In genomic region chr4:135167816-135168527, GRCm38 (mm10) we compare ENCODE assay signal across 19 mouse cellular contexts. TPM values are rescaled to one million over a fixed set of nuclear protein-coding genes. Genes with fewer than 3 reads are reported as not detected.
DNase-seq lines count a peak whose midpoint lies in the region; ATAC-seq and TF ChIP-seq lines count a peak whose summit lies in the region.
"Had no signal": no experiment of that assay in that cellular context is flagged by ENCODE, and none has a peak within 500 bp of the region (broad histone marks: within the 10 kb centered on the region; RNA-seq: fewer than 3 reads in every experiment).

No protein-coding gene starts in this region.

- no peak for DNase-seq in forebrain, embryonic 10.5 days (ENCODE audit: extremely low spot score, low spot score)
- DNase-seq in 416B (ENCODE audit: low read depth): peak; percentile 36
- DNase-seq in embryonic facial prominence, embryonic 10.5 days (ENCODE audit: low spot score): no peak
- no peak for DNase-seq in limb, embryonic 14.5 days (ENCODE audit: low spot score)
- DNase-seq in frontal cortex, postnatal 36 days (ENCODE audit: low spot score in 2 of 2): no peak
- DNase-seq in layer of hippocampus, postnatal 36 days: no peak
- no peak for DNase-seq in lung, postnatal 25 days (ENCODE audit: low spot score)
- DNase-seq: adrenal gland, postnatal 10 days; cerebellum, adult 2 months; kidney, adult 11 months; kidney, postnatal 36 days; lung, postnatal 4 days; right cerebral cortex, postnatal 14 days; thymus, postnatal 36 days had no signal

- H3K9me3 ChIP-seq in forebrain, embryonic 10.5 days: no peaks in the 10 kb centered on the region
- H3K9me3 ChIP-seq in forebrain, embryonic 16.5 days (ENCODE audit: control insufficient read depth, low read length): no peaks in the 10 kb centered on the region
- no peaks in the 10 kb centered on the region for H3K9me3 ChIP-seq in embryonic facial prominence, embryonic 10.5 days
- H3K9me3 ChIP-seq in limb, embryonic 14.5 days (ENCODE audit: control insufficient read depth, low read length): no peaks in the 10 kb centered on the region
- H3K9me3 ChIP-seq: heart, embryonic 13.5 days; hindbrain, embryonic 10.5 days; midbrain, embryonic 13.5 days had no signal

- no peak overlapping the region for H3K9ac ChIP-seq in forebrain, embryonic 16.5 days (replicated peaks; ENCODE audit: low read depth, low read length)
- no peak overlapping the region for H3K9ac ChIP-seq in limb, embryonic 14.5 days (ENCODE audit: low read depth, low read length, severe bottlenecking)
- H3K9ac ChIP-seq: midbrain, embryonic 13.5 days had no signal

- H3K27ac ChIP-seq in forebrain, embryonic 10.5 days: 0 out of 2 replicates have a peak overlapping the region, but pooled peaks have one; percentile 11
- H3K27ac ChIP-seq in forebrain, embryonic 16.5 days (ENCODE audit: low read length): no peak overlapping the region
- H3K27ac ChIP-seq in embryonic facial prominence, embryonic 10.5 days (replicated peaks): peak overlapping the region; percentile 61
- H3K27ac ChIP-seq in limb, embryonic 14.5 days (replicated peaks; ENCODE audit: low read depth, low read length): no peak overlapping the region
- H3K27ac ChIP-seq: heart, embryonic 13.5 days; hindbrain, embryonic 10.5 days; midbrain, embryonic 13.5 days had no signal

- peaks cover 52% of the 10 kb centered on the region for H3K4me1 ChIP-seq in forebrain, embryonic 10.5 days
- peaks cover 11% of the 10 kb centered on the region for H3K4me1 ChIP-seq in forebrain, embryonic 16.5 days (replicated peaks; ENCODE audit: control insufficient read depth, insufficient read depth, low read length)
- H3K4me1 ChIP-seq in embryonic facial prominence, embryonic 10.5 days: peaks cover 70% of the 10 kb centered on the region
- H3K4me1 ChIP-seq in limb, embryonic 14.5 days (ENCODE audit: control insufficient read depth, insufficient read depth, low read length): peaks cover 42% of the 10 kb centered on the region

- no peaks in the 10 kb centered on the region for H3K36me3 ChIP-seq in forebrain, embryonic 10.5 days (replicated peaks)
- no peaks in the 10 kb centered on the region for H3K36me3 ChIP-seq in forebrain, embryonic 16.5 days (ENCODE audit: control insufficient read depth, insufficient read depth)
- H3K36me3 ChIP-seq in embryonic facial prominence, embryonic 10.5 days (replicated peaks): no peaks in the 10 kb centered on the region
- H3K36me3 ChIP-seq in limb, embryonic 14.5 days (ENCODE audit: control insufficient read depth, insufficient read depth, low read length): peaks cover 4% of the 10 kb centered on the region; the same call in 1 of the 2 replicates
- H3K36me3 ChIP-seq: heart, embryonic 13.5 days; hindbrain, embryonic 10.5 days; midbrain, embryonic 13.5 days had no signal

- H3K4me3 ChIP-seq in forebrain, embryonic 10.5 days: no peak overlapping the region
- no peak overlapping the region for H3K4me3 ChIP-seq in forebrain, embryonic 16.5 days (replicated peaks; ENCODE audit: low read length)
- H3K4me3 ChIP-seq in embryonic facial prominence, embryonic 10.5 days: no peak overlapping the region
- no peak overlapping the region for H3K4me3 ChIP-seq in limb, embryonic 14.5 days (replicated peaks; ENCODE audit: low read length)
- H3K4me3 ChIP-seq: erythroblast, embryonic 14.5 days; heart, embryonic 13.5 days; hindbrain, embryonic 10.5 days; midbrain, embryonic 13.5 days had no signal

- TF ChIP-seq POLR2A in limb, embryonic 14.5 days (IDR thresholded peaks at IDR 0.05; ENCODE audit: borderline replicate concordance, extremely low read depth, insufficient read depth, insufficient read length): no peak

- ATAC-seq in forebrain, embryonic 16.5 days: no peak
- ATAC-seq in limb, embryonic 14.5 days (ENCODE audit: low FRiP score, low read depth): no peak
- ATAC-seq: midbrain, embryonic 13.5 days had no signal

- H3K4me2 ChIP-seq in forebrain, embryonic 16.5 days (ENCODE audit: low read length): no peak overlapping the region
- peak overlapping the region; percentile 31; the same call in 1 of the 2 replicates for H3K4me2 ChIP-seq in limb, embryonic 14.5 days (replicated peaks; ENCODE audit: low read depth, low read length, severe bottlenecking)

- peaks cover 100% of the 10 kb centered on the region for H3K27me3 ChIP-seq in forebrain, embryonic 10.5 days (ENCODE audit: poor library complexity, severe bottlenecking)
- H3K27me3 ChIP-seq in forebrain, embryonic 16.5 days (replicated peaks; ENCODE audit: control insufficient read depth, insufficient read depth, low read length): peaks cover 26% of the 10 kb centered on the region
- peaks cover 99% of the 10 kb centered on the region for H3K27me3 ChIP-seq in embryonic facial prominence, embryonic 10.5 days (replicated peaks; ENCODE audit: low read depth, poor library complexity, severe bottlenecking)
- H3K27me3 ChIP-seq in limb, embryonic 14.5 days (ENCODE audit: control insufficient read depth, insufficient read depth, low read length): peaks cover 28% of the 10 kb centered on the region

- WGBS in forebrain, embryonic 10.5 days: 47% methylated on average over 7 of the region's 7 CpGs
- WGBS in forebrain, embryonic 16.5 days: 54% methylated on average over 7 of the region's 7 CpGs
- 46% methylated on average over 7 of the region's 7 CpGs for WGBS in embryonic facial prominence, embryonic 10.5 days
- 54% methylated on average over 7 of the region's 7 CpGs for whole genome bisulfite sequencing in limb, embryonic 14.5 days

RNA-seq across cellular contexts. Expression of gene Runx3, which starts 47.5 kb away (rescaled TPM):
- 0.04 TPM in 1 of 2 replicates, not detected in the other for polyA plus RNA-seq in forebrain, embryonic 10.5 days (2016; fragmentation: Nextera tagmentation; extraction: Ambion mirVana)
- not detected in 2 replicates for polyA plus RNA-seq in forebrain, embryonic 16.5 days (2015; fragmentation: Nextera tagmentation; extraction: Ambion mirVana)
- polyA plus RNA-seq in embryonic facial prominence, embryonic 10.5 days (2016; fragmentation: Nextera tagmentation; extraction: Ambion mirVana): 0.04 TPM in 2 replicates
- 11.1 and 18.3 TPM in 2 replicates for polyA plus RNA-seq in limb, embryonic 14.5 days (2012; rRNA removed)
- polyA plus RNA-seq in limb, embryonic 14.5 days (2014; fragmentation: Nextera tagmentation; extraction: Ambion mirVana): 6.3 and 7.7 TPM in 2 replicates
- total RNA-seq in layer of hippocampus, postnatal 36 days (2021): not detected
- polyA plus RNA-seq: cerebellum, adult 2 months; midbrain, embryonic 13.5 days had no signal

Comparison
In these comparisons a context has a peak if more than half of its experiments do, and no peak if none do; other contexts are left out.
1. H3K27ac ChIP-seq: peak in forebrain, embryonic 10.5 days (single experiment) and embryonic facial prominence, embryonic 10.5 days (single experiment); none in forebrain, embryonic 16.5 days (single experiment) and limb, embryonic 14.5 days (single experiment).